Mouse (Mus musculus) kidney, adult 2 months (tissue): ENCODE measurements at regions not wholly inside any gene's neighbourhood (a gene's known extent, or its start where the extent isn't known, plus 50 kb on each side); places are given as distances from the start of the nearest gene placed in this dataset.

Experiments used
- DNase-seq: peaks from one replicate; pipeline ENCODE4 v3.0.0; 2021
- H3K27ac ChIP-seq: fragments of 200-500 bp; 2 replicates; pipeline ENCODE4 v1.5.1; 2012; ENCODE audit warnings: low read depth, low read length, control low read depth, inconsistent platforms; ENCODE audit not compliant: insufficient read depth
- H3K27me3 ChIP-seq: fragments of 200-500 bp; replicated peaks from 2 replicates; pipeline ENCODE4 v1.6.1; 2012; ENCODE audit warnings: mild to moderate bottlenecking, moderate library complexity, low read length, inconsistent platforms; ENCODE audit not compliant: control insufficient read depth, insufficient read depth
- H3K36me3 ChIP-seq: fragments of 200-500 bp; 2 replicates; pipeline ENCODE4 v1.6.1; 2012; ENCODE audit warnings: mild to moderate bottlenecking, moderate library complexity, low read length, inconsistent platforms; ENCODE audit not compliant: control insufficient read depth, insufficient read depth
- H3K4me1 ChIP-seq: fragments of 200-500 bp; 2 replicates; pipeline ENCODE4 v1.6.1; 2011; ENCODE audit warnings: low read length; ENCODE audit not compliant: control insufficient read depth, insufficient read depth
- H3K4me3 ChIP-seq: fragments of 200-500 bp; 2 replicates; pipeline ENCODE4 v1.5.1; 2011; ENCODE audit warnings: mild to moderate bottlenecking, low read depth, low read length, control low read depth; ENCODE audit not compliant: insufficient read depth
- CTCF ChIP-seq: fragments of 200-500 bp; conservative IDR thresholded peaks from 2 replicates; pipeline ENCODE4 v1.5.1; 2011; ENCODE audit warnings: low read depth, mild to moderate bottlenecking, control low read depth, low read length, moderate library complexity, mixed read lengths; ENCODE audit not compliant: insufficient read depth, insufficient read length
- POLR2A ChIP-seq: fragments of 200-500 bp; IDR thresholded peaks from one replicate; pipeline ENCODE4 v1.6.1; 2011; ENCODE audit warnings: low read depth, low read length, control low read depth
- WGBS: fragments of 180-500 bp; shearing (Covaris S2); methylation state at CpG from one replicate; pipeline ENCODE4 v1.1.7; 2018; 5-methylcytosine and 5-hydroxymethylcytosine counted together

DNA sequence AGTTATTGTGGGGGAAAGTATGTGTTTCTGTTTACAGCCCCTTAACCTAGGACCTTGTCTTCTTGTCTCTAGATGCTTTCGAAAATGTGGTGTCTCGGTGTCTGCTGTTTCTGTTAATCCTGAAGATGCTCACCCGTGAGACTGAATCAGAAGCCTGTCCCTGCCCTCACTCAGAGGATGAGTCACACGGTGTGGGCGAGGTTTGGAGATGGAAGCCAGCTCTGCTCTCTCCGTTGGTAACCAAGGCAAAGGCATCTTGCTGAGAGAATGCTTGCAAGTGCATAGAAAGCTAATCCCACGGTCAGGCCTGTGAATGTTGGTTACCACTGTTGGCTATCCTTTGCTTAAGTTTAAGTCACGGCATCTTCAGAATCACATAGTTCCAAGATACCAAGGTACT, 72.9 kb upstream of the Scel start:
- TF ChIP-seq POLR2A, result no peak
- TF ChIP-seq CTCF, result no peak
- 90% methylated on average over 8 of the region's 8 CpGs for WGBS
- Histone ChIP-seq H3K27ac (no peak overlapping the region), H3K27me3 (no peaks in the 10 kb centered on the region), H3K4me1 (no peaks in the 10 kb centered on the region), H3K4me3 (no peak overlapping the region), H3K36me3 (no peaks in the 10 kb centered on the region)
- no peak for DNase-seq

- WGBS, result 46% methylated on average over 4 of the region's 4 CpGs
These were observed 78.9 kb upstream of the Scel start for GRCm38 (mm10) chr14:103434218-103434617.

DNA sequence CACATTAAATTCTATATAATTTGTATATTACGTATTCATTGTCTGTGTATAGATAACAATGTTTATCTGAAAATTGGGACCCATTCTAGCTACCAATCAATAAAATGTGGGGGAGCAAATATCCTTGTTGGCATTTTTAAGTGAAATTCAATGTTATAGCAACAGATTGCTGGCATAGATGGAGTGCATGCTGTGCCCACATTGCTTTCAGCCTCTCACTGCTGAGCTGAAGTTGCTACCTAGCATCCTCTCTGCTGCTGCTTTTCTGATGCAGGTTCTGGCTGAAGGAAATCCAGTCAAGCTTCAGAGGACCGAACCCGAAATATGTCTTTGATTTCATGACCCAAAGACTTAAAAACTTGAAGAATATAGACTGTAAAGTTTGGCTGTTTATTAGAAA, 80.0 kb upstream of the Scel start:
- WGBS, result 80% methylated on average over 3 of the region's 3 CpGs
- H3K27ac ChIP-seq, result no peak overlapping the region
- TF ChIP-seq POLR2A (no peak), CTCF (no peak)
- H3K4me3 ChIP-seq, result no peak overlapping the region
- H3K27me3 ChIP-seq, result no peaks in the 10 kb centered on the region
- no peak for DNase-seq
- H3K4me1 ChIP-seq, result no peaks in the 10 kb centered on the region
- H3K36me3 ChIP-seq, result no peaks in the 10 kb centered on the region

More at GRCm38 (mm10) chr14:103434218-103434617, 78.9 kb upstream of the Scel start:
- H3K4me3 ChIP-seq, result no peak overlapping the region
- DNase-seq, result peak; percentile 17
- TF ChIP-seq POLR2A (no peak), CTCF (no peak)
- no peaks in the 10 kb centered on the region for H3K36me3 ChIP-seq
- no peaks in the 10 kb centered on the region for H3K27me3 ChIP-seq
- H3K4me1 ChIP-seq, result no peaks in the 10 kb centered on the region
- H3K27ac ChIP-seq, result no peak overlapping the region

DNA sequence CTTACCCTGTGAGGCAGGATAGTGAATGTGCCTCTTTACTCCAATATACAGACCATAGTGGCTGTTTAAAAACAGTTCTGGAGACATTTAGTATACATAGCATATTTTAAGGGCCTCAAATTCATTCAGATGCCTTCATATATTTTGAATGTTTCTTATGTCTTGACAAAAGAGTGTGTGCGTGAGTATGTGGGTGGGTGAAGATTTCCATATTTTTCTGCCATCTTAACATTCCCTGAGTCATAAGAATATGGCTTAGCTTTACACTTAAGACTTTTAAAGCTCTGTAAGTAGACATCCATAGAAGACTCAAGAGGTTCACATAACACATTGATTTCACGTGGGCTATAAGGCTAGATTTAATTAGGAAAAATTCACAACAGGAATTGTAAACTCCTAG, 81.3 kb upstream of the Mycbp2 start:
- 91% methylated on average over 2 of the region's 2 CpGs for WGBS
- DNase-seq, result no peak
- Histone ChIP-seq H3K27me3 (no peaks in the 10 kb centered on the region), H3K4me3 (no peak overlapping the region), H3K4me1 (no peaks in the 10 kb centered on the region), H3K36me3 (no peaks in the 10 kb centered on the region), H3K27ac (no peak overlapping the region)
- TF ChIP-seq CTCF, result no peak
- no peak for TF ChIP-seq POLR2A

GRCm38 (mm10) chr14:103421305-103421822, 74.8 kb upstream of the Mycbp2 start:
- TF ChIP-seq POLR2A (no peak), CTCF (no peak)
- H3K27me3 ChIP-seq, result no peaks in the 10 kb centered on the region
- 84% methylated on average over 10 of the region's 10 CpGs for WGBS
- DNase-seq, result no peak
- H3K4me3 ChIP-seq, result no peak overlapping the region
- H3K36me3 ChIP-seq, result no peaks in the 10 kb centered on the region
- H3K4me1 ChIP-seq, result no peaks in the 10 kb centered on the region
- H3K27ac ChIP-seq, result no peak overlapping the region

- H3K4me1 ChIP-seq, result no peaks in the 10 kb centered on the region
- no peak for TF ChIP-seq POLR2A
- no peak for TF ChIP-seq CTCF
- no peaks in the 10 kb centered on the region for H3K27me3 ChIP-seq
- no peak for DNase-seq
- H3K27ac ChIP-seq, result no peak overlapping the region
- no peaks in the 10 kb centered on the region for H3K36me3 ChIP-seq
- 87% methylated on average over 12 of the region's 12 CpGs for WGBS
- H3K4me3 ChIP-seq, result no peak overlapping the region
These were observed 70.8 kb upstream of the Mycbp2 start for GRCm38 (mm10) chr14:103417110-103418061.

DNA sequence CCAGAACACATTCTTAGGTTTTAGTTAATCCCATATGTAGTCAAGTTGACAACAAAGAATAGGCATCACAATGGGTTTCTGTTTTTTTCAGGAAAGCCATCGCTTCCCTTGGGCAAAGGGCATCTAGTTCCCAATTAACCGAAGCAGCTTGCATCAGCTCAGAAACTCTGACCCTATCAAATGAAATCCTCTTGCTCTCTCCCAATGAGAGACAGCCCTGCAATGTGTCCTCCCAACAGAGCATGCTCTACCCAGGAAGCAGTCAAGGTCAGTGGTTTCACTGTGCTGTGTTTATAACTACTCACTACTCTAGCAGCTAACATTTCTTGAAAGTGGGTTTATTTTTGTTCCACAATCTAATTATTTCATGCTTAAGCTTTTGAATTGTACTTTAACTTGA, 58.0 kb upstream of the Mycbp2 start:
- Histone ChIP-seq H3K4me3 (no peak overlapping the region), H3K27me3 (no peaks in the 10 kb centered on the region), H3K27ac (peak overlapping the region; percentile 50; the same call in 1 of the 2 replicates), H3K4me1 (peaks cover 4% of the 10 kb centered on the region; the same call in 1 of the 2 replicates), H3K36me3 (no peaks in the 10 kb centered on the region)
- peak; percentile 82 for DNase-seq
- 59% methylated on average over 2 of the region's 2 CpGs for WGBS
- TF ChIP-seq POLR2A, result no peak
- no peak for TF ChIP-seq CTCF
